Mouse (Mus musculus) spleen, embryonic (tissue): Measurements from ENCODE around the gene Rasgef1a.

Experiments
- CTCF ChIA-PET: fragments of 350-600 bp; sonication (Branson Sonifier 250); formaldehyde crosslinking; loops from one replicate; lab custom pipeline; 2022; lab: Charles Lee

Rasgef1a gene

DNA sequence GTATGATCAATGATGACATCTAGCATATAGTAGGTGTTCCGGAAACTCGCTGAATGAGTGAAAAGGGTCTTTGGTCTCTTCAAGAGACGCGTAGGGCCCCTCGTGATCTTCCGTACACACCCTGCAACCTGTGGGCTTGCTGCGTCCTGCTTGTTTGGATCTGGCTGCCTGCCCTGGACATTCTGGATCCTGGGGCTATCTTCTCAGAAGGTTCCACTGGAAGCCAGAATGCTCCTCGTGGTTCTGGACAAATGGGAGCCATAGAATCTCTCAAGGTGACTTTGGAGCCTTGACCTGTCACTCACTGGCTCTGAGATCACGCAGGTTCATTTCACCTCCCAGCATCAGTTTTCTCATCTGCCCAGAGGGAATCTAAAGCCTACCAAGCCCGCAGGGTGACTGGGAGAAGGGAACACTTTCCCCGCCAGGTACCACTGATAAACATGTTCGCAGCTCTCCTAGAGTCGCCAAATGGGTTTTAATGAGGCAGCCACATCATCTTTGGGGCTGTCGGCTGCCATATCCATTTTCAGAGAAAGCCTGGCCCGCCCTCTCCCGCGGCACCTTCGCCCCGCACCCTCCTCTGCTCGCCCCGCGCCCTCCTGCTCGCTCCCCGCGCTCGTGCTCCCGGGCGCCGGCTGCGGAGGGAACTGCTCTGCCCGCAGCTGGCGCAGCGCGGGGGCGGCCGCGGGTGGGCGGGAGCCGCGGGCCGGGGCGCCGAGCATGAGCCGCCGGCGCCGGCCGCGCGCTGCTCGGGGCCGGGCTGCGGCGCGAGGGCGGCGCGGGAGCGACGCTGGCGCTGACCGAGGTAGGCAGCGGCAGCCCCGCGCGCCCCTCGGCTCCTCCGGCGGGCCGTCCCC lies at the start of gene Rasgef1a:
Rasgef1a (plus strand) TSS at position 683 of the 860 bp plus-strand sequence.
- CTCF ChIA-PET, result no interaction called here

DNA sequence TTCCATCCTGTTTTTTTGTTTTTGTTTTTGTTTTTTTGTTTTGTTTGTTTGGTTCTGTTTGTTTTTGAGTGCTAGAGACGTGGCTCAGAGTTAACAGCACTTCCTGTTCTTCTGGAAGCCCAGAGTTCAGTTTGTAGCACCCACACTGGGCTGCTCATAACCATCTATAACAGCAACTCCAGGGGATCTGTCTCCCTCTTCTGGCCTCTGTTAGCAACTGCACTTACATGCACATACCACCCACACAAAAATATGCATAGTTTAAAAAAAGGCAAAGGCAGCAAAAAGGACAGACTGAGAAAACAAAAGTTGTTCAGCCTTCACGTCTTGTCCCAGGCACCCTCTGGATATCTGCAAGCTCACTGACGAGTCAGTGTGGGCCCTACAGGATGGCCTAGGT lies 48.0 kb upstream of the Rasgef1a start:
- CTCF ChIA-PET, result no interaction called here

DNA sequence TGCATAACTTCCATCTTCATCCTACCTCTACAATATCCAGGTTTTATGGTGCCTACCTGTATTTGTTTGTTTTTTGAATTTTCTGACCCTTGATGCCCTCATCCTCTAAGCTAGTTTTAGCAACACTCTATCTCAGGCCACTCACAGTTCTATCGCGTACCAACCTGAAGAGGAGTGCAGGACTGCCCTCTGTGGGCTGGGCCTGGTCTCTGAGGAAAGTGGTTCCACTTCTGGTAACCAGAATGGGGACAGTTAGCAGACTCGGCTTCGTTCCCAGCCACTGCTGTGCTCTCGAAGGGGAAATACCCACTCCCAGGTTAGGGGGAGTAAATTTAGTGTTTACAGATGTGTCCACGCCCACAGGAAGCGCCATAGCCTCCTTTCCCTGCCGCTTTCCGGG lies 44.5 kb upstream of the Rasgef1a start:
- CTCF ChIA-PET, result no interaction called here

DNA sequence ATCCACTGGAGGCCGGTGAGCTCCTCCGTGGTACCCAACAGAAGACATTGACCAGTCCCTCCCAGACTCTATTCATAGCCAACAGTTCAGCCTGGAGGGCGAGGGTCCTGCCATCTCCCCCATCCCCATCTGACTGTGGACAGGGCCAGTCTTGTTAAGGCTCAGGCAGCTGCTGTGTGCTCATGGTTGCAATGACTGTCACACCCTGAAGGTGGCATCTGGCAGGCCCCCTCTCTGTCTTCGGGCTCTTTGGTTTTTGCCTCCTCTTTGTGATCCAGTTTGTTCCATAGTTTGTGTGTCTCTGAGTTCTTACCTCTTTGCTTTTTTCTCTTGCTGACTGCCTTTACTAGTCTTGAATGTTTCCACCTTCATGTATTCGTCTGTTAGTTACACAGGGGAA lies 24.1 kb upstream of the Rasgef1a start:
- CTCF ChIA-PET, result no interaction called here

DNA sequence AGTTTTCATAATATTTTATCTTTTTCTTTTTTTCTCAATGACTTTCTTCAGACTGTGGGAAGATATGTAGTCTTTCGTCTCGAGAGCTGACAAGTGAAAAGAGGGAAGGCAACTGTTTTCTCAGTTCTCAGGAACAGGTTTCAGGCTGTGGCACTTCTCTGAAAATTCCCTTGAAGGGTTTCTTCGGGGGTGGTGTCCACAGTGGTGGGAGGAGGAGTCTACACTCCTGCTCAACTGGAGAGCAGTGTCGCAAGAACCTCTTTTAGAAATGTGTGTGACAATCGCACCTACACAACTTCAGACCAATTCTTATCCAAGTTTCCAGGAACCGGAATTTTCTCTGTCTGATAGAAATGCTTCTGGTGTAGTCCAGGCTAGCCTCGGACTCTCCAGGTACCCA lies 22.0 kb upstream of the Rasgef1a start:
- CTCF ChIA-PET, result no interaction called here

DNA sequence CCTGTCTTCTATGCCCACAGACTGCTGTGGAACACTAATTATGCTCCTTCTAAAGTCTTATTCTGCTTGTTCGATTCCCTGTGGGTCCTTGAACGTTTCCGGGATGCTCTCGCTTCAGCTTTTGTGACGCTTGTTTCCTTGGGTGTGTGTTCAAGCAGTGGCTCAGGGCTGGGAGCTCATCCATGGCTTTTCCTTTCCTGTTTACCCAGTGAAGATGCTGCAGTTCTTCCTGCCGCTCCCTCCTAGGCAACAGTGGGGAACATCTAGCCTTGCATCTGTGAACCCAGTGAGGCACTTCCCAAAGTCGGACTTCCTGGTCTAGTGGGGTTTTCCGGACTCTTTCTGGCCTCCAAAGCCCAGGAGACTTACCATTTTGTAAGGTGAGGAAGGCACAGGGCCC lies 20.6 kb upstream of the Rasgef1a start:
- CTCF ChIA-PET, result no interaction called here

DNA sequence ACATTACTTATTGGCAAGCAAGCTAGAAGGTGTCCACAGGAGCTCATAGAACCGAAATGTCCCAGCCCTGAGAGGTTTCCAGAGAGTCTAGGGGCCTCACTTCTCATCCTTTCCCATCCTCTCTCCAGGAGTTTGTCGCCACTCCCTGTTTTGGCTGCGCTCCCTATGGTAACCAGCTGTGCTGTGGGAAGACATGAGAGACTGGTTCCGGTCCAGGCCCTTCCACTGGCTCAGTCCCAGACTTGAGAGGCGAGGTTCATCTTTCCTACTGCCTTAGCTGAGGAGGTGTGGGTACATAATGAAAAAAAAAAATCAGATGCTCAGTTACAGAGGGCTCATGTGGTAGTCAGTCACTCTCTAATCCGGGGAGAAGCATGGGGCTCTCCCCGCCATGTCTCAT lies 19.9 kb upstream of the Rasgef1a start:
- CTCF ChIA-PET, result no interaction called here

DNA sequence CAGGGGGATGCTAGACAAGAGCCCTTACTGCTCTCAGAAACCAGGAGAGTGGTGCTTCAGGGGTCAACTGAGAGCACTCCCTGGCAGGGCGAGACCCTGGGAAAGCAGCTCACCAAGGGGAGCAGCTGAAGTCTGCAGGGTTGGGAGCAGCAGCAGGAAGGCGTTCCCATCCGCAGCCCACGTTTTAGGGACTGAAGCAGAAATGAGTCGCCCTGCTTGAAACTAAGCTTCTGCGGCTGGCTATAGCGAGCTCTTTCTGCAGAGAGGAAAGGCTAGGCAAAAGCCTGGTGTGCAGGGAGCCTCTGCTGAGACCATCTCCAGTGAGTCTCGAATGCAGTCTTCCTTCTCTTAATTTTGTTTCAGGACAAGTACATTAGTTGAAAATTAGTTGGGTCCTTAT lies 19.3 kb upstream of the Rasgef1a start:
- CTCF ChIA-PET, result no interaction called here

DNA sequence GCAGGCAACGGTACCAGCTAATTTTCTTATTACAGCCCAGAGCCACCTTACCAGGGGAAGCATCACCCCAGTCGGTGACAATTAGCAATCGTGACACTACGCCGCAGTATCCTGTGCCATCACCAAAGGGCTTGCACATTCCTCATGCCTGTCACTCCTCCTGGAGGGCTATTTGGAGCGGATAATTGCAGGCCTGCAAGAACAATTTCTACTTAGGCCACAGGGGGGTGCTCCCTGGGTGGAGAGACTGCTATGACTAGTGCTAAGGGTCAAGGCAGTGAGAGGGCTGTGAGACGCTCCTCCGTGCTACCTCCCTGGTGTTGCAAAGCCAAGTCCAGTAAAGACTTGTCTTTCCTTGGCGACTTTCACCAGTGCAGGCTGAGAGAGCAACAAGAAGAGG lies 16.1 kb upstream of the Rasgef1a start:
- CTCF ChIA-PET, result no interaction called here

DNA sequence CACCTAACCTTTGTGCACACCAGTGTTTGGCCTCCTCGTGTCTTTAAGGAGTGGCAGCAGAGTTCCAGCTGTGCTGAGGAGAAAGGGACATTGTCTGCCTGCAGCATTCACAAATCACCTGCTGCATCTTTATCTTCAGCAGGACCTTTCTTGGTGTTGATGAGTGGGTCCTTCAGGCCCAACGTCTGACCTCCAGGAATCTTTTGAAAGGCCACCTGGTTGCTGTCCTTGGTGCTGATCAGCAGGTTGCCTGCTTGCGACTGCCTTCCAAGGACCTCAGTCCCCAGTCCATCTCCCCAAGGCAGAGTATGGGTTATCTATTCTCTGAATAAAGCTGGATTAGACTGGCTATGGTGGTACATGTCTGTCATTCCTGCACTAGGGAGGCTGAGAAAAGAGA lies 10.0 kb upstream of the Rasgef1a start:
- CTCF ChIA-PET, result no interaction called here

DNA sequence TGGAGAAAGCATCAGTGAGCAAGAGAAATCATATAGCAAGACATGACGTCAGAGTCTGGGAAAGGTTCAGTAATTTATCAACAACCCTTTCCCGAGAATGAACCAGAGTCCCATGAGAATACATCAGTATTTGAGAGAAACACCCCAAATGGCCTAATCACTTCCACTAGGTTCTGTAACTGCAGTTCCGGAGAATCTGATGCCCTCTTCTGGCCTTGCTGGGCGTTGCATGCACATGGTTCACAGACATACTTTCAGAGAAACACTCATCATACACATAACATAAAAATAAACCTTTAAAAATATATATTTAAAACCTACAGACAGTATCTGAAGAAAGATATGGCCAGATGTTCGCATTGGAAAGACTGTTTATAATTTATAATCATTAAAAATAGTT lies 3.9 kb upstream of the Rasgef1a start:
- CTCF ChIA-PET, result no interaction called here

DNA sequence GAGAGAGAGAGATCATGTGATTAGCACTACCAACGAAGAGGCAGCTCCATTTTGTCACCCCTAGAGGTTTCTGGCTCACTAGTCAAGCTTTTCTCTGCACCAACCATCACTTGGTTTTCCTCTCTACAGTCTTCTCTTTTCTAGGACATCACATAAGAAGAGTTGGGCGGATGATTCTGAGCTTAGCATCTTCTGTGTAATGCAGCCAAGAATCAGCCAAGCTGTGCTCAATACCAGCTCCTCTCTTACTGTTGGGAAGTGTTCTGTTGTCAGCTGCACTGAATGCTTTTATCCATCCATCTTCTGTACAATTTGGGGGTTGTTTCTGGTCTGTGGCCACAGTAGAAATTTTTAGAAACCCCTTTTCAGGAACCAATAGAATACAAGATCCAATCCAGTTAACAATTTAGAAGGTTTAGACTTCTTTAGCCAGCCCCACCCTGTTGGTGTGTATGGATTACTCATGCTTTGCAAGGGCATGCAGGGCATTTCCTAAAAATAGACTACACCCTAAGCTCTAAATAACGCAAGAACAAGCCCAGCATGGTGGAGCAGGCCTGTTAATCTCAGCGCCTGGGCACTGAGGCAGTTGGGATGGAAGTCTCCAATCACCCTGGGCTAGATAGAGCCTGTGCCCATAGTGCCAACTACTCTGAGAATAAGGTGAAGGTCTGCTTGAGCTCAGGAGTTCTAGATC lies 3.2 kb upstream of the Rasgef1a start:
- CTCF ChIA-PET, result no interaction called here

DNA sequence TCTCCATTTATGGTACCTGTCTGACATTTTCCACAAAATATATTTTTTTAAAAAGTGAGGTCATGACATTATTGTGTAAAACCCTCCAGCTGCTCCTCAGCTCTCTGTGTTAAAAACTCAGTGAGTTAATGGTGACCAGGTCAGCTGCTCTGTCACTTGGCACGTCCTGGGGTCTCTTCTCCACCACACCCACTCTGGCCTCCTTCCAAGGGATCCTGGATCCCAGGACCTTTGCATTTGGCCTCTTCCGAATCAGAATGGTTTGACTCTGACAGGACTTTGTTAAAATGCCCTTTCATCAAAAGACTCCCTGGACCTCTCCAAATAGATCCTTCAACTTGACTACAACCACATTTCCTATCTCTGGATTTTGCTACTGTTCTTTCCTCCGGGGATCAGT lies 982 bp upstream of the Rasgef1a start:
- CTCF ChIA-PET, result interaction anchor here (0.6 kb wide), 1 partner anchor 800 kb away, joined by 17 read pairs; no protein-coding TSS in a partner anchor

DNA sequence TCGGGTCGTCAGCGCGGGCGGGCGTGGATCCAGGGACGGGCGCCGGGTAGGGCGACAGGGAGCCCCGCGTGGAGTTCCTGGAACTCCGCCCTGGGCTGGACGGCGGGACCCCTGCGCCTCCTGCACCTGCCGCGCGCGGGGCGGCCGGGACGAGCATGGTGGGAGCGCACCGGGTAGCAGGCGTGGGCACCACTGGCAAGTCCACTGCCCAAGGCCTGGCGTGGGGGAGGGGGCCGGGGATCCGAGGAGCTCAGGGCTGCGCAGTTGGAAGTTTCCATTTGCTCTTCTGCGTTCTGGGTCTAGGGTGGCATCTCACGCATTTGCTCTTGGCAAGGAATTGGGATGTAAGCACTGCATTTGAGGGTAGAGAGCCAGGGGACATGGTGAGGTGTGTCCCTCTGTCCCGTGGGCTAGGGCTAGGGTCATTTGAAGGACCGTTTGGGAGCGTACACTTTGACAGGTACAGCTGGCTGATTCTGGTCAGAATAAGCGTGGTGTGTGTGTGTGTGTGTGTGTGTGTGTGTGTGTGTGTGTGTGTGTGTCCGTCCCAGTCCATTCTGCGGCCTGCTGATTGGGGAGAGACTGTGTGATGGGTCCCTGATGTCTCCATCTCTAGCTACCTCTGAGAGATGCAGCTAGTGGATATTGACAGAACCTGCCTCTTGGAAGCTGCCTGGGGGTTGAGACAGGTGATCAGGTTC lies 528 bp downstream of the Rasgef1a start:
- CTCF ChIA-PET, result no interaction called here

DNA sequence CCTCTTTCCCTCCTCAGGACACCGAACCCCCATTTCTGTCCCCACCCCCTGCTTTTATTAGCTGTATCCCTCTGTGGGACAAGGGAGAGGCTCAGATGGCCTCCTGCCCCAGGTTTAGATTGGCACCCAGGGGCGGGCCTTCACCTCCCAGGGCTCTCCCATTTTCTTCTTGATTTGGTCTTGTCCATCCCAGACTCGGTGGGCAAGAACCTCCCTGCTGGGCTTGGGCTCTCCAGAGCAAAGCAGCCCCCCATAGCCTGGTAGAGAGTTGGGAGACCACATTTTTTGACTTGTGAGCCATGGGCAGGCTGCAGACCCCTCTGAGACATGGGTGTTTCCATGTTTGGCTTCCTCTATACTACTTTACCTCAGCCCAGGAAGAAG lies 1.1 kb downstream of the Rasgef1a start:
- CTCF ChIA-PET, result no interaction called here

DNA sequence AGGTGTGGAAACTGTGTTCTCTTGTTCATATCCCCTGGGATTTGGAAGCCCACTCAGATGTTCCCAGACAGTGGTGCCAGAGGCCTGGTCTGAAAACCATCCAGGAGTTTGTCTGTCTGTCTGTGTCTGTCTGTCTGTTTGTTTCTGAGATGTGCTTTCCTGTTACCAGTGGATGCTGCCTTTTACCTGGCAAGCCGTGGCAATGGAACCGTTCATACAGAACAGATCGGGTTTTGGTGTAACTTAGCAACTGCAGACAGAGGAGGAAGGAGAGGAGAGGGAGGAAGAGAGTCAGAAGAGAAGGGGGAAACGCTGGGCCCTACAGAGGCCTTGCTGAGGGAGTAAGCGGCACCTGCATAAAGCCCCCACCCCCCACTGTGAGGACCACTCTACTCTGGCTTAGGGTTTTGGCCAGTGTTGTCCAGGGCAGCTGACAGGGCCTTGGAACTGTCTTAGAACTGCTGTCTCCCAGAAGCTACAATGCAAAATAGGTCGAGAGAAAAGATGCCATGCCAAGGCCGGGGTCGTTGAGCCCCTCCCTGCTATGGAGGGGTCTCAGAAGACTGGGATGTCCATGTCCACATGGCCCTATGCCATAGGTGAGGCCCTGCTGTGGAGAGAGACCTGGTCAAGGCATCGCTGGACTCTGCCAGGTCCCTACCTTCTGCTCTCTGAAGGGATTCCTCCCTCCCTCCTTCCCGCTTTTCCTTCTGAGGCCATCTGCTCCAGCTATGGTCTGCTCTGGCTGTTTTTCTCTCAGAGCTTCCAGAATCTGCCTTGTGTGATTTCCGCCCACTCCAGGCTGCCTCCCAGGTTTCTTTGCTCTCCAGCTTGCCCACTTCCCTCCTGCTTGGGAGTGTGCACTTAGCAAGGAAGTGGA lies 2.0 kb downstream of the Rasgef1a start:
- CTCF ChIA-PET, result no interaction called here

DNA sequence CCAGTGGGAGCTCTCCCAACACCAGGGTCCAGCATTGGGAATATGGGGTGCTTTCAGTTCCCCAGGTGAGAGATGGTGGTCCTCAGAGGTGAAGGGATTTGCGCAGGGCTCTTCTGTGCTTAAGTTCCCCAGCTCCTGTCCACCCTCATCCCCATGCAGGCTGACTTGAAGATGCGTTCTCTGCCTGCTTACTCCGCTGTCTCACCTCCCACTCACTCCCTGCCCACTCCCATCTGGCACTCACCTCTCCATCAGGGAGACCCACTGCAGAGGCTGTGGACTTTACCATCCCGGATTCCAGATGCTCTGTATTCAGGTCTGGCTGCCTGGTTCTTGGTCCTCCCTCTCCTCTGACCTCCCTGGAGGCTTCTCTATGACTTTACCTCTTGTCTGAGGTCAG lies 3.6 kb downstream of the Rasgef1a start:
- CTCF ChIA-PET, result no interaction called here

DNA sequence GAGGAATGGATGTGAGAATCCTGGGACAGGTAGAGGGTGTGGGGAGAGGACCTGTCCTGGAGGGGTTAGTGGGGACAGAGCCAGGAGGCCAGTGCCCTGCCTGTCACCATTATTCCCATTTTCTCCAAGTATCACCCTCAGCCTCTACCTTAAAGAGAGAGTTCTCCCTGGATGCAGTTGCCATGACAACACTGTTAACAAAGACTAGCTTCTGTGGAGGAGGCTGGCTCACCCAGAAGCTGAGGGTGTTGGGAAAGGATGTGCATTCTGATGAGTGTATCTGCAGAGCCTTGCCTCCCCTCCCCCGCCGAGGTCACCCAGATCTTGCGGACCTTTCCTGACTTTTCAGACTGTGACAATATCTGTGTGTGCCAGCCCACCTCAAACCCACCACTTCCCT lies 4.7 kb downstream of the Rasgef1a start:
- CTCF ChIA-PET, result no interaction called here

DNA sequence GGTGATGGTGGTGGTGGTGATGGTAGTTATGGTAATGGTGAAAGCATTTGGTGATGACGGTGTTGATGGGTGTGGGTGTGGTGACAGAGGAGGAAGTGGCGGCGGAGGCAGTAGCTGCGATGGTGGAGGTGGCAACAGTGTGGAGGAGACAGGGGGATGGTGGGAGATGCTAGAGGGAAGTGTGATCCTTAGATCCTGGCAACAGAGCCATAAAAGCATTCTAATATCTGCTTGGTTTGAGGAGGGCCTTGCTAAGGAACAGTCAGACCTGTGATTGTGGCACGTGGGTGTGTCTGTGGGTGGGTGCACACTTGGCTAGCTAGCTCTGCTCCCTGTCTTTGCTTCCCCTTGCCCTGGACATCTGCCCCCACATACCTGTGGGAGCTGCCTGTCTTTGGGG lies 7.4 kb downstream of the Rasgef1a start:
- CTCF ChIA-PET, result no interaction called here

DNA sequence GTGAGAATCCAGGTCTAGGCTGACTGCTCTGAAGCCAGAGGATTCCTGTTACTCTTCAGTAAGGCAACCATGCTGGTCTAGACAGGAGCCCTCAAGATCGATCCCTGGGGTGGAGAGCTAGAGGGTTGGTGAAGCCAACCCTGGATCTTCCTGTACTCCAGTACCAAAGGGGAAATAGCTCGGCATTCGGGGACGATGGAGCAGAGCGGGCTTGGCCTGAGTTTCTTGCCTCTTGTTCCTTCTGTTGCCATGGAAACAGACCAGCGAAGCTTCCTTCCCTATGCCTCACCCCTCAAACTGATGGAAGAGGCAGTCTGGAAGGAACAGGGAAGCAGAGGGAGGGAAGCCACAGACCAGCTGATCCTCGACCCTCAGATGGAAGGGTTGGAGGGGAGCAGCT lies 8.3 kb downstream of the Rasgef1a start:
- CTCF ChIA-PET, result no interaction called here

DNA sequence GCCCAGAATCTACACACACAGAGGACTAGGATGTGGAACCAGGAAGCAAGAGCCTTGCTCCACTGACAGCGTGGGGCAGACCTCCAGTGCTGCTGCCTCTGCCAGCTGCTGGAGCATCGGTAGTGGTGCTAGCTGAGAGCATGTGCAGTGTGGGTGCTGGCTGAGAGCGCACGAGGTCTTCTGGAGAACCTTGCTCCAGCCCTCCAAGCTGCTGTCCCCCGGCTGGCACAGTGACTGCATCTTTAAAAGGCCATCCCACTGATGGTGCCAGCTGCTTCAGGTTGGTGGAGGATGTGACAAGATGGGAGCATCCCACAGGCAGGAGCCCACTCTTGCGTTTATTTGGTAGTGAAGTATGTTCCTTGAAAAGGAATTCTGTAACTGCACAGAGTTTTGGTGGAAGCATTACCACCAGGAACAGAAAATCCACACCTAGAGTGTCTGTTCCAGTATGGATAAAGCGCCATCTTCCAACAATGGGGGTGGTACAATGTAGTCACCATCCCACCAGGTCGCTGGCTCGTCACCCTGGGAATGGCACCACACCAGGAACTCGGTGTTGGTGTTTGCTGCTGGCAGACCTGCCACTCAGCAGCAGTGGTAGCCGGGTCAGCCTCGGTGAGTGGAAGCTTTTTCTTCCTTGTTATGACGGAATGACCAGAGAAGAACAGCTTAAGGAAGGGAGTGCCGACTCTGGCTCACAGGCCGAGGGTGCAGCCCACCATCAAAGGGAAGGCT lies 11.8 kb downstream of the Rasgef1a start:
- CTCF ChIA-PET, result no interaction called here
